Mouse (Mus musculus): Measurements from ENCODE around the gene St3gal5.

Gene St3gal5

DNA sequence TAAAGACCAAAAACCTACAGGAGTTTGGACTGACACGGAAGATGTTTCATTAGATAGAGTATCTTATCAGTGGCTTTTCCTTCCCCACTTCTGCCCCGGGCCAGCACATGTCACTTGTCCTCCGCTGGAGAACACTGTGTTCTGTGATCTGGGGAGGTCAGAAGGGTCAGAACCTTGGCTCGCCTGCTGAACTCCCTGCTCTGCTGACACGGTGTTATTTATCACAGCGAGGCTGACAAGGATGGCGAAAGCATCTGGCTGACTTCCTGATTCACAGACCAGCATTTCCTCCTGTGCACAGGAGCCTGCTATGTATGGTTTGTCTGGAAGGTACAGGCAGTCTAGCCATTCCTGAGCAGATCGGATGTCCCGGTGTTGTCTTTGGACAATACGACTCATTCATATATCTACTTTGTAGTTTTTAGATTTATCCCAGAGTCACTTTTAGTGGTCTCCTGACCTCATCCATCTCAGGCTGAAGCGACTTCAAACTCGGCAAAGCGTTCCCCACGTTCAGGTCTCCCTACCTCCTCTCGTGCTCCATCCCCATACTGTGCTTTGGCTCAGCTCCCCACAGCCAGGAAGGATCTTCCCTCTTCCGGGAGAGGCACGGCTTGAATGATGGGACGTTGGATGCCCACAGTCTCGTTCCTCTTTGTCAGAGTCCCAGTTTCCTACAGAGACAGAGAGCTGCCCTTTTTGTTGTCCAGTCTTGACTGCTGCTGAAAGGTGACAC lies 64.9 kb downstream of the St3gal5 start:
- DNase-seq (ENCODE audit: low spot score), result no peak

- DNase-seq (ENCODE audit: low spot score), result peak; percentile 83
Observed at GRCm38 (mm10) chr6:72164321-72165275, 67.2 kb downstream of the St3gal5 start.

DNA sequence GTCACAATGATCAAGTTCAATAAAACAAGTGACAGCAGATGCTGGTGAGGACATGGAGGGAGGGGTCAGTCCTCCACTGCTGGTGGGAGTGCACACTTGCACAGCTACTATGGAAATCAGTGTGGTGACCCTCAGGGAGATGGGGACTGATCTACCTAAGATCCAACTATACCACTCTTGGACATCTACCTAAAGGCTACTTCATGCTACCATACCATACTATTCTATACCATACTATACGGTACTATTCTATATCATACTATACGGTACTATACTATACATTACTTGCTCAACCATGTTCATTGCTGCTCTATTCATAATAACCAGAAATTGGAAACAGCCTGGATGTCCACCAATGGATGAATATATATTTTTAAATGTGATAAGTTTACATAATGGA lies 68.5 kb downstream of the St3gal5 start:
- DNase-seq (ENCODE audit: low spot score), result no peak

- DNase-seq (ENCODE audit: low spot score), result no peak
Observed at GRCm38 (mm10) chr6:72171391-72171790, 74.0 kb downstream of the St3gal5 start.

- no peak for DNase-seq (ENCODE audit: low spot score)
Observed at GRCm38 (mm10) chr6:72173350-72173749, 76.0 kb downstream of the St3gal5 start.

GRCm38 (mm10) chr6:72175419-72175818 lies 78.0 kb downstream of the St3gal5 start:
- no peak for DNase-seq (ENCODE audit: low spot score)

GRCm38 (mm10) chr6:72176004-72176403 lies 78.6 kb downstream of the St3gal5 start:
- DNase-seq (ENCODE audit: low spot score), result no peak

- DNase-seq (ENCODE audit: low spot score), result no peak
Observed at GRCm38 (mm10) chr6:72177417-72177816, 80.0 kb downstream of the St3gal5 start.

DNA sequence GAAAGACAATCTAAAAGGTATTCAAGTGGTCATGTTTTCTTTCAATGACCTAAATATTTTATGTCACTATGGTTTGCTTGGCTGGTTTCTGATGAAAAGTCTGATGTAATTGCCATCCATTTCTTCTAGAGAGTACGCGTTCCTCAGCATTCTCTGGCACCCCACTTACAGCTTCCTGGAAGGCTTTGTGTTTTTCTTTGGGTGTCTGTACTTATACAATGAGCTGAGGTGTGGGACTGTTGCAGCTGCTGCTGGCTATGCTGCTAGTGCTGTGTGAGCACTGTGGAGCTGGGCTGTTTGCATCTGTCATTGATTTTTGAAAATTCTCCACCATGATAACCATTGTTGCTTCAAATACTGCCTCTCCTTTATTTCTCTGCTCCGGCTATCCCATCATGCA lies 81.6 kb downstream of the St3gal5 start:
- DNase-seq (ENCODE audit: low spot score), result no peak

- no peak for DNase-seq (ENCODE audit: low spot score)
Observed at GRCm38 (mm10) chr6:72179562-72180502, 82.4 kb downstream of the St3gal5 start.

- DNase-seq (ENCODE audit: low spot score), result no peak
Observed at GRCm38 (mm10) chr6:72184576-72184975, 87.2 kb downstream of the St3gal5 start.

DNA sequence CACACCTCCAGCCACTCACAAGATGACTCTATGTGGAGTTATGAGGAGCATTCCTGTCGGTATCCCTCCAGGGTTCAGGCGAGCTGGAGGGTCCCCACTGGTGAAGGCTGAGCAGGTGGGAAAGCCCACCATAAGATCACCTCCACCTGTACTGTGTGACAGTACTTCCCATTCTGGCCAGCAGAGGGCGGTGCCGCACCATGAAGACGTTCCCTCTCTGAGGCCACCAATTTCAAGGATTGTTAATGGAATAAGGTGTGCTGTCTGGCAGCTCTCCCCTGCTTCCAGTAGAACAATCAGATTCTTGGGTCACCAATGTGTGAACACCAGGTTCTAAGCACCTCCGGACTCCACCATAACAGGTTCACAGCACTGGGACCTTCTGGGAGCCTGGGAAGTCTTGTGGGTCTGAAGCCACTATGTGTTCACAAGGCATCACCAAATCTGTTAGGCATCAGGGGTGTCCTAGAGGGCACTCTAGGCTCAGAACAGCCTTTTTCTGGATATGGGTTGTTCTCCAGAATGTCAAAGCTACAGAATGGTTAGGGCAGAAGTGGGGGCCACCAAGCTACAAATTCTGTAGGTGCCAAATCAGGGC lies 88.6 kb downstream of the St3gal5 start:
- DNase-seq (ENCODE audit: low spot score), result peak; percentile 88

- no peak for DNase-seq (ENCODE audit: low spot score)
Observed at GRCm38 (mm10) chr6:72186809-72187208, 89.4 kb downstream of the St3gal5 start.

DNA sequence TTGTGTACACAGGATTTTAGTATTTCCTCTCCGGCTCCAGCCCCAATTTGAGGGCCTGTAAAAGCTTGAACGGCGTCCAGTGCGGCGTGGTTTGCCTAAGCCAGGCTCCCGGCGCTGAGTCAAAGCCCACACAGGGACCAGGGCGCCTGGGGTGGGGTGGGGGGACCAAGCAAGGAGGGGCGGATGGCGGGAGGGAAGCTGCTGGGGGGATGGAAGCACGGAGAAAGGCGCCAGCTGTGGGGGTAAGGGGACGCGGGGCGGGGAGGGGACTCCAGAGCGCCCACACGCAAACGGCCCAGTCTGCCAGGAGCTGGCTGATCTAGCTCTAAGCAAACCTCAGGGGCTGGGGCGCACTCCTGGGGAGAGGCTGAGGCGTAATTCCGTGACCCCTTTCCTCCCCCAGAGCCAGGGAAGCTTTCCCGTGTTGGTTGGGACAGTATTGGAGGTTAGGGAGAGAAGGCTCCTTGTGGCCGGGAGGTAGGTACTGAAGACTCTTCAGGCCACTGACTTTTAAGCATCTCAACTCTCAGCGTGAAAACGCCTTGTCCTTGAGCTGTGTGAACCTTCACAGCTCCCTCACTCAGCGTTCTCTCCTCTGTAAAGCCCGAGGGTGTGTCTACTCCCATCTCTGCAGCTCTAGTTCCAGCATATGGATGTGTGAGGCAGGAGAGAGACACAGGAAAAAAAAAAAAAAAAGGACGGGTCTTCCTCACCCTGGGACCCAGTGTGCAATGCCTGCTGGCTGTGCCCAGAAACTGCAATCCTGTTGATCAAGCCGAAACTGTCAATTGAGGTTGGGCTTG lies 91.9 kb downstream of the St3gal5 start:
- peak; percentile 43 for DNase-seq (ENCODE audit: low spot score)

DNA sequence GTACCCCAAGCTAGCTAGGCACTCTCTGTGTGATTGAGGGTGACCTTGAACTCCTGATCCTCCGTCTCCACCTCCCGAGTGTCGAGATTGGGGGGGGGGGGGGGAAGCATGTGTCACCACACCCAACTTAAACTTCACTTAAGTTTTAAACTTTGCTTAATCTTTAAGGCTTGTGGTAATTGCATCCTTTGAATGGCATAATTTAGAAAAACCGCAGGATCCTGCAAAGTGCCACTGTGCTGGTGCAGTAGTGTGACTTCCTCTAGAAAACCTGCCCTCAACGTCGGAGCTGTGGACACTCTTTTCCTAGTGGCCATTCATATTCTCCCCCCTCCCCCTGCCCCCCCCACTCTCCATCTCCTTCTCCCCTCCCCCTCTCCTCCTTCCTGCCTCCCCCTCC lies 92.7 kb downstream of the St3gal5 start:
- DNase-seq (ENCODE audit: low spot score), result no peak

DNA sequence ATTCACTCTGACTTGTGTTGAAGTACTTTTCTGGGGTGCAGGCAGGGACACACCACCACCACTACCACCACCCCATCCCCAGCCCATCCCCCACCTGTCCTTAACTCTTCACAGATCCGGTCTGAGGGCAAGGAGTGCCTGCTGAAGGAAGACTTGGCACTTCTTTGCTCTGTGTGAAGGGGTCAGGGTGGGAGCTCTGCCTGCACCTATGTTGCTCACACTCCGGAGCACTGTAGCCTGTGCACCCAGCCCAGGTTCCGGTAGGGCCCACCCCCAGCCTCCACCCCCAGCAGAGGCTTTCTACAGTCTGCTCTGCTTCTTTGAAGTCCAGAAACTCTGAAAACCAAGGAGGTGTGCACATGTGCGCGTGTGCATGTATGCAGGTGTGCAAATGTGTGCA lies 93.2 kb downstream of the St3gal5 start:
- DNase-seq (ENCODE audit: low spot score), result no peak

DNA sequence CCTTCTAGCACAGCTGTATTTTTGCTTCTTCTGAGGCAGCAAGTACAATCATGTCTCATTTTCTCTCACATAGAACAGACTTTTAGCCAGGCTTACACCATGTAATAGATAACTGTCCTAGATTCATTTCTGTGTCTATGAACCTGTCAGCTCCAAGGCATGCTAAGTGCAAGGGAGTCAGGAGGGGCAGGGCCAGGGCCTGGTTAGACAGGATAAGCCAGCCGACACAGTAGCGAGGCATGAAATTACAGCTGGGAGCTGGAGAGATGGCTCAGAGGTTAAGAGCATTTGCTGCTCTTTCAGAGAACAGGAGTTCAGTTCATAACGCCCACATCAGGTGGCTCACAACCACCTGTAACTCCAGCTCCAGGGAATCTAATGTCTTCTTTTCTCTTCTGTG lies 99.3 kb downstream of the St3gal5 start:
- DNase-seq (ENCODE audit: low spot score), result no peak

GRCm38 (mm10) chr6:72197515-72197914 lies 100.1 kb downstream of the St3gal5 start:
- no peak for DNase-seq (ENCODE audit: low spot score)

DNA sequence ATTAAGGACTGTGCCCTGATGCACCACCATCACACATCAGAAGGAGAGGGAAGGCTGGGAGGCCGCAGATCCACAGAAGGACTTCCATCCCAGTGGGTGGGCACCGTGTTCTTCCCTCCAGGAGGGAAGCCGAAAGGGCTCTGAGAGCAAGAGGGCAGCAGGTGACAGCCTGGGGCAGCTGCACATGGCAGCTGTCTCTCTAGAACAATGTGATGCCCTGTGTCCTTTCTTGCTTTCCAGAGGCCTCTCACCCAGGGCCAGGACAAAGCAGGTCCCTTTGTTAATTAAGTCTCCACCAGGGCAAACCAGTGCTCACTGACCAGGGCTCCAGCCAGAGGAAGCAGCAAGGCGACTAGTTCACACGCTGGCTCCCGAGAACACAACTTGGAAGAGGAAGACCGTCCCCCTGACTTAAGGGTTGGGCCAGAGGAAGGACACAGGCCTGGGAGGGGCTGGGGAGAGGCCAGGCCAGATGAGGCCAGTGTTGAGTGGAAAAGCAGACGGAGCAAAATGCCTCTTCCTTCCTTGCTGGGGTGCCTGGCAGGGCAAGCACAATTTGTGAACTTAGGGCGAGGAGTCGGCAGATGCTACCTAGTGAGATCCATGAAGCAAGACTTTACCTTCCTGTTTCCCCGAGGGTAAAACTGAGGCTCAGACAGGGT lies 103.3 kb downstream of the St3gal5 start:
- DNase-seq (ENCODE audit: low spot score), result no peak

GRCm38 (mm10) chr6:72202732-72203131 lies 105.3 kb downstream of the St3gal5 start:
- no peak for DNase-seq (ENCODE audit: low spot score)

All from urinary bladder, postnatal 25 days (tissue).